Mouse (Mus musculus) embryonic facial prominence, embryonic 11.5 days (tissue): ENCODE data around the gene Hspg2. TPM values are rescaled to one million over a fixed set of nuclear protein-coding genes. Genes with fewer than 3 reads are reported as not detected.

Experiments
- ATAC-seq: fragments of 200-750 bp; cut with Nextera tagmentation; replicated peaks from 2 replicates; pipeline ENCODE4 v1.8.0; 2017; ENCODE audit warnings: low read depth; ENCODE audit not compliant: insufficient number of reproducible peaks, low FRiP score, low TSS enrichment
- DNase-seq: peaks from one replicate; pipeline ENCODE4 v3.0.0-alpha.2; 2015; ENCODE audit warnings: low spot score
- H3K27ac ChIP-seq: fragments of 300-500 bp; sonication (generic); replicated peaks from 2 replicates; pipeline ENCODE4 v1.5.1; 2014; ENCODE audit warnings: mild to moderate bottlenecking, low read depth, low read length, control low read depth
- H3K27me3 ChIP-seq: fragments of 300-500 bp; sonication (generic); 2 replicates; pipeline ENCODE4 v1.6.1; 2014; ENCODE audit warnings: mild to moderate bottlenecking, low read length, moderate library complexity, mixed read lengths; ENCODE audit not compliant: control insufficient read depth, insufficient read depth
- H3K36me3 ChIP-seq: fragments of 300-500 bp; sonication (generic); replicated peaks from 2 replicates; pipeline ENCODE4 v1.6.1; 2014; ENCODE audit warnings: low read depth, mild to moderate bottlenecking, low read length, moderate library complexity, mixed read lengths; ENCODE audit not compliant: control insufficient read depth, insufficient read depth
- H3K4me1 ChIP-seq: fragments of 300-500 bp; sonication (generic); 2 replicates; pipeline ENCODE4 v1.6.1; 2014; ENCODE audit warnings: low read length, mixed read lengths; ENCODE audit not compliant: control insufficient read depth, insufficient read depth
- H3K4me2 ChIP-seq: fragments of 300-500 bp; sonication (generic); 2 replicates; pipeline ENCODE4 v1.6.1; 2014; ENCODE audit warnings: low read depth, mild to moderate bottlenecking, control low read depth, low read length, moderate library complexity
- H3K4me3 ChIP-seq: fragments of 300-500 bp; sonication (generic); 2 replicates; pipeline ENCODE4 v1.5.1; 2014; ENCODE audit warnings: low read depth, low read length, control low read depth
- H3K9ac ChIP-seq: fragments of 300-500 bp; sonication (generic); replicated peaks from 2 replicates; pipeline ENCODE4 v1.6.1; 2014; ENCODE audit warnings: mild to moderate bottlenecking, control low read depth, low read length
- H3K9me3 ChIP-seq: fragments of 300-500 bp; sonication (generic); replicated peaks from 2 replicates; pipeline ENCODE4 v1.6.1; 2016; ENCODE audit warnings: mild to moderate bottlenecking, low read length, inconsistent platforms, mixed read lengths; ENCODE audit not compliant: control insufficient read depth
- WGBS: fragments of 180-500 bp; shearing (Covaris S2); extraction: QIAGEN DNeasy Blood & Tissue Kit; methylation state at CpG from one replicate; pipeline ENCODE4 v1.1.7; 2014; 5-methylcytosine and 5-hydroxymethylcytosine counted together
- polyA plus RNA-seq: library from polyadenylated mRNA; unstranded; fragments of >200 nt; fragmentation: Nextera tagmentation; extraction: Ambion mirVana; gene quantifications from 2 replicates; pipeline ENCODE4 v1.2.1, GENCODE M21; 2014

Gene Hspg2
- polyA plus RNA-seq, 1 experiment from 2014 or later = 14.4 TPM

GRCm38 (mm10) chr4:137473240-137473639 is 4.7 kb downstream of the Hspg2 start:
- Histone ChIP-seq H3K9me3 (no peaks in the 10 kb centered on the region), H3K27me3 (no peaks in the 10 kb centered on the region), H3K9ac (no peak overlapping the region; the same call in 1 of the 2 replicates), H3K27ac (no peak overlapping the region), H3K36me3 (no peaks in the 10 kb centered on the region), H3K4me2 (no peak overlapping the region), H3K4me3 (no peak overlapping the region), H3K4me1 (peaks cover 11% of the 10 kb centered on the region)
- WGBS = 82% methylated on average over 8 of the region's 8 CpGs
- no peak for DNase-seq
- no peak for ATAC-seq

- H3K4me3 ChIP-seq = no peak overlapping the region
- WGBS = 73% methylated on average over 18 of the region's 18 CpGs
- no peak for ATAC-seq
- no peak for DNase-seq
- peaks cover 11% of the 10 kb centered on the region for H3K4me1 ChIP-seq
- no peaks in the 10 kb centered on the region for H3K36me3 ChIP-seq
- no peaks in the 10 kb centered on the region for H3K27me3 ChIP-seq
- peak overlapping the region; percentile 2; the same call in 1 of the 2 replicates for H3K9ac ChIP-seq
- no peak overlapping the region for H3K4me2 ChIP-seq
- H3K9me3 ChIP-seq = no peaks in the 10 kb centered on the region
- no peak overlapping the region for H3K27ac ChIP-seq
Observed at GRCm38 (mm10) chr4:137473701-137474388, 5.3 kb downstream of the Hspg2 start.

- 96% methylated on average over 7 of the region's 7 CpGs for WGBS
- Histone ChIP-seq H3K36me3 (no peaks in the 10 kb centered on the region), H3K4me2 (no peak overlapping the region), H3K27me3 (no peaks in the 10 kb centered on the region), H3K27ac (no peak overlapping the region), H3K4me3 (no peak overlapping the region), H3K4me1 (peaks cover 14% of the 10 kb centered on the region), H3K9ac (no peak overlapping the region), H3K9me3 (no peaks in the 10 kb centered on the region)
- ATAC-seq (no peak), DNase-seq (no peak)
Observed at GRCm38 (mm10) chr4:137474694-137475093, 6.1 kb downstream of the Hspg2 start.

GRCm38 (mm10) chr4:137475271-137476050 is 6.9 kb downstream of the Hspg2 start:
- no peak overlapping the region for H3K4me2 ChIP-seq
- peaks cover 19% of the 10 kb centered on the region for H3K4me1 ChIP-seq
- no peak overlapping the region for H3K27ac ChIP-seq
- no peaks in the 10 kb centered on the region for H3K9me3 ChIP-seq
- no peaks in the 10 kb centered on the region for H3K36me3 ChIP-seq
- ATAC-seq (no peak), DNase-seq (no peak)
- H3K4me3 ChIP-seq = no peak overlapping the region
- H3K27me3 ChIP-seq = no peaks in the 10 kb centered on the region
- WGBS = 82% methylated on average over 13 of the region's 13 CpGs
- H3K9ac ChIP-seq = no peak overlapping the region

- 27% methylated on average over 10 of the region's 10 CpGs for WGBS
- no peak for ATAC-seq
- Histone ChIP-seq H3K27me3 (no peaks in the 10 kb centered on the region), H3K27ac (no peak overlapping the region), H3K9me3 (no peaks in the 10 kb centered on the region), H3K9ac (peak overlapping the region; percentile 34; the same call in 1 of the 2 replicates), H3K4me1 (peaks cover 27% of the 10 kb centered on the region), H3K4me2 (no peak overlapping the region; the same call in none of the 2 replicates), H3K36me3 (no peaks in the 10 kb centered on the region), H3K4me3 (no peak overlapping the region; the same call in 1 of the 2 replicates)
- DNase-seq = no peak
Observed at GRCm38 (mm10) chr4:137476065-137476760, 7.6 kb downstream of the Hspg2 start.

GRCm38 (mm10) chr4:137476761-137477237 is 8.2 kb downstream of the Hspg2 start:
- 10% methylated on average over 15 of the region's 17 CpGs for WGBS
- no peak overlapping the region; the same call in 1 of the 2 replicates for H3K4me3 ChIP-seq
- no peak for ATAC-seq
- peak overlapping the region; percentile 25; the same call in 1 of the 2 replicates for H3K4me2 ChIP-seq
- H3K27ac ChIP-seq = no peak overlapping the region
- no peaks in the 10 kb centered on the region for H3K27me3 ChIP-seq
- no peak for DNase-seq
- H3K9me3 ChIP-seq = no peaks in the 10 kb centered on the region
- no peak overlapping the region; the same call in 1 of the 2 replicates for H3K9ac ChIP-seq
- H3K4me1 ChIP-seq = peaks cover 30% of the 10 kb centered on the region
- no peaks in the 10 kb centered on the region for H3K36me3 ChIP-seq

GRCm38 (mm10) chr4:137477611-137478010 is 9.0 kb downstream of the Hspg2 start:
- Histone ChIP-seq H3K4me2 (no peak overlapping the region), H3K27me3 (no peaks in the 10 kb centered on the region), H3K9ac (no peak overlapping the region; the same call in 1 of the 2 replicates), H3K4me1 (peaks cover 30% of the 10 kb centered on the region), H3K4me3 (no peak overlapping the region), H3K9me3 (no peaks in the 10 kb centered on the region), H3K27ac (no peak overlapping the region), H3K36me3 (no peaks in the 10 kb centered on the region)
- no peak for DNase-seq
- WGBS = 59% methylated on average over 6 of the region's 6 CpGs
- ATAC-seq = no peak
